Mouse (Mus musculus): ENCODE results near the gene Enc1. TPM values are rescaled to one million over a fixed set of nuclear protein-coding genes. Genes with fewer than 3 reads are reported as not detected.

The Enc1 gene
- total and polyA plus RNA-seq, 3 experiments, result 3.7 to 7.0 (median 6.4) TPM

DNA sequence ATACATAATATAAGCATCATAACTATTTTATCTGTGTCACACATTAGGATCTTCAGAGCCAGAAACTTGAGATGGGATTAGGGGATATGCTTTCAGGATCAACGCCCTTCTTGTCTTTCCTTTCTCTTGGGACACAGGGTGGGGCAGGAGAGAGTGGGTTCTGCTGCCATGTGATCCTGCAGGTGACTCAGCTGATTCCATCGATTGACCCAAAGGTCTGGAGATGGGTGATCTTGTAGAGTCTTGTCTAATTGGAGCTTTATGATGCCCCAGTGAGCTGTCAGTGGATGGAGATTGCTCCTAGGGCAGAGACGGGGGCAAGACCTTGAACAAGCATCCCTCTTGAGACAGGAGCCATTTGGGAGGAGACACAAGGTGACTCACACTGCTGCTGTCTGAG is 33.9 kb downstream of the Enc1 start:
- no peak overlapping the region for H3K27ac ChIP-seq (ENCODE audit: insufficient read depth, low read depth)
- no peak for TF ChIP-seq SIN3A (IDR thresholded peaks at IDR 0.05; ENCODE audit: low read length)
- TF ChIP-seq MAX (IDR thresholded peaks at IDR 0.05; ENCODE audit: low read length), result no peak
- no peak for TF ChIP-seq TBP (conservative IDR thresholded peaks at IDR 0.05; ENCODE audit: low read depth, low read length)
- no peak for TF ChIP-seq IRF4 (IDR thresholded peaks at IDR 0.05; ENCODE audit: low read depth, low read length)
- no peak for TF ChIP-seq POLR2A (IDR thresholded peaks at IDR 0.05; ENCODE audit: low read depth, low read length)
- no peak for TF ChIP-seq RCOR1 (conservative IDR thresholded peaks at IDR 0.05; ENCODE audit: low read depth, low read length)
- no peak for TF ChIP-seq ZNF384 (IDR thresholded peaks at IDR 0.05; ENCODE audit: low read depth, low read length)
- no peak for TF ChIP-seq MAZ (IDR thresholded peaks at IDR 0.05; ENCODE audit: low read depth, low read length)
- no peak for TF ChIP-seq CHD1 (IDR thresholded peaks at IDR 0.05; ENCODE audit: low read depth, low read length)
- TF ChIP-seq HCFC1 (IDR thresholded peaks at IDR 0.05; ENCODE audit: low read depth, low read length), result no peak
- no peak for TF ChIP-seq ELF1 (IDR thresholded peaks at IDR 0.05; ENCODE audit: low read depth, low read length)
- in situ Hi-C loops (cut with MboI; ENCODE audit: low pct_ligation_motif_present, low pct_unique_long_range_greater_than_20kb, low sequenced_read_pairs), result no loop called here
- dilution Hi-C loops (cut with MboI; ENCODE audit: extremely low pct_ligation_motif_present, extremely low pct_unique_long_range_greater_than_20kb, low sequenced_read_pairs), result no loop called here
- H3K27me3 ChIP-seq (replicated peaks), result no peaks in the 10 kb centered on the region
- no peaks in the 10 kb centered on the region for H3K36me3 ChIP-seq (replicated peaks in 1 of 2; ENCODE audit: control insufficient read depth in 1 of 2, insufficient read depth in 1 of 2, low read length in 1 of 2)
- no peaks in the 10 kb centered on the region for H3K79me2 ChIP-seq (replicated peaks; ENCODE audit: control insufficient read depth, extremely low read depth, insufficient read depth, poor library complexity, severe bottlenecking)
- no peak overlapping the region for H3K9ac ChIP-seq (ENCODE audit: insufficient read depth, low read depth)
- H3K4me1 ChIP-seq (ENCODE audit: control insufficient read depth in 1 of 2, insufficient read depth in 2 of 2), result peaks cover 0 to 7% of the 10 kb centered on the region in 2 experiments; a peak in 2 of 4 replicates
- H3K9me3 ChIP-seq (replicated peaks; ENCODE audit: low read length), result no peaks in the 10 kb centered on the region
- H3K4me2 ChIP-seq (ENCODE audit: insufficient read depth, low read depth, poor library complexity, severe bottlenecking), result no peak overlapping the region
- no peak overlapping the region for H3K4me3 ChIP-seq (replicated peaks in 1 of 3; ENCODE audit: low read depth in 2 of 3, low read length in 2 of 3, poor library complexity in 1 of 3)
- DNase-seq (ENCODE audit: extremely low read depth), result no peak

DNA sequence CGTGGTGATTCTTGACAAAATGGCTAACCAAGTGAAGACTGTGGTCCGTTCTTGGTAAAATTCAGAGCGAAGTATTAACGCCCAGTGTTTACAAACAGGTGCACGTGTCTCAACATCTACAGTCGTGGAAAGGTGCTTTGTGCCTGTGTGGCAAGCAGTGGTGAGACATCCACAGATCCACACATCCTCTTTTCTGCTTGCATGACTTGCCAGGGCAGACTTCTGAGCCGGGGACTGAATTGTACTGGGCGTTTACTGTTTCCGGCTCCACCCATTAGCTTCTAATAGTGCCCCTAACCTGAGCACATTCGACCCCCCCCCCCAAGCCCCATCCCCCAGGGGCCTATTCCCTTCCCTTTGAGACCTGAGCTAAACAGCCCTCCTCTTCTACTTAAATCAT is 34.6 kb downstream of the Enc1 start:
- no peak overlapping the region for H3K9ac ChIP-seq (ENCODE audit: insufficient read depth, low read depth)
- no peak for TF ChIP-seq BHLHE40 (IDR thresholded peaks at IDR 0.05; ENCODE audit: low read depth, low read length)
- no peak for TF ChIP-seq USF1 (IDR thresholded peaks at IDR 0.05; ENCODE audit: low read depth, low read length)
- no peak for TF ChIP-seq MYC (IDR thresholded peaks at IDR 0.05; ENCODE audit: low read depth, low read length)
- TF ChIP-seq POLR2A (IDR thresholded peaks at IDR 0.05; ENCODE audit: low read depth, low read length), result no peak
- TF ChIP-seq TCF12 (IDR thresholded peaks at IDR 0.05; ENCODE audit: low read depth, low read length), result no peak

More for the DNA sequence above, 34.6 kb downstream of the Enc1 start:
- dilution Hi-C loops (cut with MboI; ENCODE audit: extremely low pct_ligation_motif_present, extremely low pct_unique_long_range_greater_than_20kb, low sequenced_read_pairs) (no loop called here), in situ Hi-C loops (cut with MboI; ENCODE audit: low pct_ligation_motif_present, low pct_unique_long_range_greater_than_20kb, low sequenced_read_pairs) (no loop called here)
- Histone ChIP-seq H3K4me3 (replicated peaks in 1 of 3; ENCODE audit: low read depth in 2 of 3, low read length in 2 of 3, poor library complexity in 1 of 3) (no peak overlapping the region), H3K4me1 (ENCODE audit: control insufficient read depth in 1 of 2, insufficient read depth in 2 of 2) (peaks cover 0 to 7% of the 10 kb centered on the region in 2 experiments; a peak in 2 of 4 replicates), H3K36me3 (replicated peaks in 1 of 2; ENCODE audit: control insufficient read depth in 1 of 2, insufficient read depth in 1 of 2, low read length in 1 of 2) (no peaks in the 10 kb centered on the region), H3K4me2 (ENCODE audit: insufficient read depth, low read depth, poor library complexity, severe bottlenecking) (no peak overlapping the region), H3K79me2 (replicated peaks; ENCODE audit: control insufficient read depth, extremely low read depth, insufficient read depth, poor library complexity, severe bottlenecking) (no peaks in the 10 kb centered on the region), H3K27ac (ENCODE audit: insufficient read depth, low read depth) (no peak overlapping the region), H3K9me3 (replicated peaks; ENCODE audit: low read length) (no peaks in the 10 kb centered on the region), H3K27me3 (replicated peaks) (no peaks in the 10 kb centered on the region)
- DNase-seq (ENCODE audit: extremely low read depth), result no peak

Measured in CH12.LX (cell line).